Mouse (Mus musculus) frontal cortex, postnatal 25 days (tissue): Measurements from ENCODE around the gene Cybrd1.
A peak's percentile ranks its signal among the peaks of the same experiment; 100 is the strongest.

ENCODE experiments used
- DNase-seq, 2 experiments: peaks; one replicate each; pipeline ENCODE4 v3.0.0; 2022; ENCODE audit warnings: low spot score in 2 of 2

Gene Cybrd1

DNA sequence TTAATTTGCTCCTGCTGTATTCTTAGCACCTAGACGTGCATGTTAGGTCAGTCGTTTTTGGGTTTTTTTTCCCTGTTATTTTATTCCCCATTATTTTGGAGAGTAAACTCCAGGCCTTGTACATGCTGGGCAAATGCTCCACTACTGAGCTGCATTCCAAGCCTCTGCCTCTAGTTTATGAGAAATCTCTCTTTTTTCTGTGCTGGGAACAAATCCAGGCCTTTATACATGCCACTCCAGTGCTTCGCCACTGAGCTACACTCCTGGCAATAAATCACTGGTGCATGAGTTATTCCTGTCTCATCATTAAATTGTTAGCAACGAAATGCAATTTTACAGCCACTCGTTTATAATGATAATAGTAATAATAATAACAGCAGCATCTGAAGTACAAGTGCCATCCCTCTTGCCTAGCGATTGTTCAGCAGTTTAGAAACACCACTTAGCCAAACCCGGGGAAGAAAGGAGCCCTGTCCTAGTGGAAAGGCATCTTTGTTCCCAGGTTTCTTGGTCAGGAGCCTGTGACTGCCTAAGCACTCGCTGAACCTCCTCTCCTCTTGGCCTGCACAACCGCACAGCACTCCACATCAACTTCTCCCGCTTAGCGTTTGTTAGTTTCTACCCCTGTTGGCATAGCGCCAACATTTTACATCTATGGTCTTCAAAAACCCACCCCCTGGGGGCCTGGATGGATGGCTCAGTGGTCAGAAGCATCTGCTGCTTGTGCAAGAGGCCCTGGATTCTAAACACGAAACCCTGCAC is 4.7 kb downstream of the Cybrd1 start:
- DNase-seq, result no peak

DNA sequence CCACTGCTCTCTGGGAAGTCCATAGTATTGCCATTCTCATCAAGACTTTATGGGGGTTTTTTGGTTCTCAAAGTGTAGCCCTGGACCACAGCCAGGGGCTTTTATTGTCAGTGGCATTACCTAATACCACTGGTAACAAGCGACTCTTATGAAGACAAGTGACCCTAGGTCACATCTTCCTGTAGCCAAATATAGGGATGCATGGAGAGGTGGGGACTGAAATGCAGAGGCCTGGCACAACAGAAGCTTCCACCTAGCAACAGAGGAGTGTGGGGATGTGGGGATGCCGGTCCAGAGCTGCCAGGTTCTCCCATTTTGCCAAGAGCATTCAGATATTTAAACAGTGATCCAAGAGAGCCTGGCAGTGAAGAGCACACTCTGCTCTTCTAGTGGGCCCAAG is 5.9 kb downstream of the Cybrd1 start:
- no peak for DNase-seq

DNA sequence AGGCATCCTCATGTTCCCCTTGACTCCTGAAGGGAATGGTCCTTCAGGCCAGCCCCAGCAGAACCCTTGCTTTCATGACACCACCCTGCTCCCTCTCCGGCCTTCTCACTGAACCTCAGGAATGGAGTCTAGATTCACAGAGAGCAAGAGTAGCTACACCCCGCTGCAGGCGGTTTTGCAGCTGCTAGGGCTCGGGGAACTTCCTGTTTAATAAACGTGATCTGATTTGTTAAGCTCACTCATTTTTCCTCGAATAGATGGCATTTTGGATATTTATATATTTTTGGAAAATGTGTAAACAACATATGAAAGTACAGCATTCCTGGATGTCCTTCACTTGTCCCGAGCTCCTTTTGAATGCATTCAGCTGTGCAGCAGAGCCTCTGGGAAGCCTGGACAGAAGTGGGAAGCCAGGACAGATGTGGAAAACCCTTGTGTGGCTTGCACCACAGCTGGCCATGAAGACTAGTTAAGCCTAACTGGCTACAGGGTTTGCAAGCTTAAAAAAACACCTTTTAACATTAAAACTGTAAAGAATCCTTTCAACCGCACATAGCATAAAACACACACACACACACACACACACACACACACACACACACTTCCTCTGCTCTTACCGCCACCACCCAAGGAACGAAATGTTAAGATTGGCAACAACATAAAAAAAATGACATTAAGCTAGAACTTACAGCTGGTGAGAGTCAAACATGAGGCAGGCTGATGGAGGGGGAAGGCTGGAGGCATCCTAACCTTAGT is 10.2 kb downstream of the Cybrd1 start:
- DNase-seq, result no peak

DNA sequence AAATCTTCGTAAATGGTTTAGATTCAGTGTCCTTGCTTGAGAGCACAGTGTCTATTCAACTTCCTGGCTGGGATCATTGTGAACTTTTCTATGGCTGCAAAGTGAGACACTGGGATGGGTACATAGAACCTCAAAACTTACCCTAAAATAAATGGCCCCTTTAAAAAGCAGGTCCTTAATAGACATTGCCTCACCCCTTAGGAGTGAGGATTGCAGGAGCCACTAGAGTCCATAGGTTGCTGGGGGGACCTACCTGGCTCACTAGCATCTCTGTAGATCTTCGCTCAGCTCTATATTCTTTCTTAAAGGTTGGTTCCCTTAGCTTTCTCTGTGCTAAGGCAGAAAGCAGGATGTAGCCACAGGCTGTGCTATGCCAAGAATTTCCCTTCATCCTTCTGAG is 12.6 kb downstream of the Cybrd1 start:
- no peak for DNase-seq

DNA sequence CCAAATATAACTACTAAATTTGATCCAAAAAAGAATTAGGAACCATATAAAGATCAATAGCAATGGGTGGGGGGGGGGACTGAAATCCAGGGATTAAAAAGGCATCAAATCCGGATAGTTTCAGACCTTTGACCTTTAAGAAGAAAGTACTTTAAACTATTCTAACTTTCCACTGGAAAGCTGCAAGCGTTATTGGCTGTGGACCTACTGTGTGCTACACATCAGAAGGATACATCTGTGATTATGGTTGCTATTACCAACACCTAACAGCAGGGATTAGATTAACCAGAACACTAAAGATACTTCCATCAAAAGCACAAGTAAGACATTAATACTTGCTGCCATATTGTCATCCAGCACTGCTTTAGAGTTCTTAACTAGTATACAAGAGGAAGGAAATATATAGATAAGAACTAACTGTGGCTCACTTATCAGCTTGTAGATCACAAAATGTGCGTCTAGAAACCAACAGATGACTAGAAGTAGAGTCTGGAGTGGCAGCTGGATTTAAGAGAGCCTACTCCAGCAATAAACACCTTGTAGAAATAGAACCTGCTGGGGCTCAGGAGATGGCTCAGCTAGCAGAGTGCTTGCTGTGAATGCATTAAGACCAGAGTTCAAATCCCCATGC is 14.3 kb downstream of the Cybrd1 start:
- no peak for DNase-seq

DNA sequence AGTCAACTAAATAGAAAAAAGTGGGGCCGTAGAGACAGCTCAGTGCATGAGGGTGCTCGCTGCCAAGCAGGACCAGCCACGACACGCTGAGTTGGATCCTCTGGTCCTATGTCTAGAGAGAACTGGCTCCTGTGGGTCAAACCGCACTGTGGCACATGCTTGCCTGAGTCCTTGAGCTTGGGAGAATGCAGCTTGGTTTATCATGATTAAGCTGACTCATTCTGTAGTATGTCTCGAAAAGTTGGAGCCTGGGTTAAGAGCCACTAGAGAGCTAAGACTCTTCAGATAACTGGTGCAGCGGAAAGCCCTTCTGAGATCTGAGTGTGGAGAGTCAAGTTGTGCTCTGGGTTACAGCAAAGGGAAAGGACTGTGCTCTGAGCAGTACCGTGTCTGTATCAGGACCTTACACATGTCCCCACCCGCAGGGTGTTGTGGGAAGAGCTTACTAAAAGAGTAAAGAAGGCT is 16.4 kb downstream of the Cybrd1 start:
- no peak for DNase-seq

DNA sequence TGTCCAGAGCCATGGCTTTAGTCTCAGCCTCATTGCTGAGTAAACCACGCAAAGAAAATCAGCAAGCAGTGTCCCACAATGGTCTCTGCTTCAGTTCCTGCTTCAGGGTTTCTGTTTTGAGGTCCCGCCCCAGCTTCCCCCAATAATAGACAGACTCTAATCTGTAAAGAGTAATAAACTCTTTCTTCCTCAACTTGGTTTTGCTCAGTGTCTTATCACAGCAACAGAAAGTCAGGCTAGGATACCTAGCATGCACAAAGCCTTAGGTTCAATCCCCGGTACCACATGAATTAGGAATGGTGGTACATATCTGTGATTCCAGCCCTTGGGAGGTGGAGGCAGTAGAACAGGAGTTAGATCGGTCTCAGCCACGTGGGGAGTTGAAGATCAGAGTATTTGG is 17.1 kb downstream of the Cybrd1 start:
- no peak for DNase-seq

DNA sequence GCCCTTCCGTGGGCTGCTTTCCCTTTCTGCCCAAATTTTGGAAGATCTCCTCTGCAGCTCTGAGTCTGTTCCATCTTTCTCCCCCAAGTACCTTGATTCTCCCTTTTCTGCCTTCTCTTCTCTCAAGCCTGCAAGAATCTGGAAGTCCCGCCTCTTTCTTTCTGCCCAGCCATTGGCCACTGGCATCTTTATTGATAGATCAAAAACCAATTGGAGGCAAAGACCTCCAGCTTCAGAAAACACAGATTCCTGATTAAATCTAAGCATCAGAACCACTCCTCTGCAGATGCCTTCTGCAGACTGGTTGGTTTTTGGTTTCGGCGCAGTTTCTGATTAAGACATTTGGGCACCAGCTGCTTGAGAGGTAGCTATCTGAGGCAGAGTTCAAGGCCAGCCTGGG is 22.9 kb downstream of the Cybrd1 start:
- DNase-seq, result no peak

DNA sequence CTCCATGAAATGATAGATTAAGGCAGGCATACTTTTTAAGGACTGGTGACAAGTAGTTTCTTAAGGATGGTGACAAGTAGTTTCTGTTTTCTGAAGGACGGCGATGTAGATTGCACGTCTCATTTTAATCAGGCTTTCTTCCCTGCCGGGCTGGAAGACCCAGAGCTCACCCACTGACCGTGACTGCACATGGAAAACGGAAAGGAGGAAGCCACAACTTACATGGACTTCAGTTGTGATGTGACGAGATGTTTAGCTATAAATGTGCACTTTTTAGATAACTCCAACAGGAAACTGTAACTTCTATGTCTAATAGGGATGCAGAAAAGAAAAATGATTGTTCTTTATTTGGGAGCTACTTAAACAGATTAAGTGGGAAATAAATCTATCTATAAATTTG is 24.7 kb downstream of the Cybrd1 start:
- no peak for DNase-seq

DNA sequence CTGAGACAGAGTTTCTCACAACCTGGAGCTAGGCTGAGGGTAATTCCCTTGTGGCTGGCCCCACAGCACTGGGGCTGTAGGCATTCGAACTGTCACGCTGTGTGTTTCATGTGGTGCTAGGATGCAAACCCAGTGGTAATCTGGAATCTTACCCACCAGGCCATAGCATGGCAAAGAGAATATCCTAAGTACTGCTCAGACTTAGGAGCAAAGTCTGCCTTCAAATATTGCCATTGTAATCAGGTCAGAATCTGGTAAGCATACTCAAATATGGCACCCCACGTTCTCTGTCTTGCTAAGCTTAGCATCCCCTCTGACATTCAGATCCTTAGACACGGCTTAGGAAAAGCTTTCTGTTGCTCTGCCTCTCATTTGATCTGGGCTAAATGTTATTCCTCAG is 28.1 kb downstream of the Cybrd1 start:
- no peak for DNase-seq

DNA sequence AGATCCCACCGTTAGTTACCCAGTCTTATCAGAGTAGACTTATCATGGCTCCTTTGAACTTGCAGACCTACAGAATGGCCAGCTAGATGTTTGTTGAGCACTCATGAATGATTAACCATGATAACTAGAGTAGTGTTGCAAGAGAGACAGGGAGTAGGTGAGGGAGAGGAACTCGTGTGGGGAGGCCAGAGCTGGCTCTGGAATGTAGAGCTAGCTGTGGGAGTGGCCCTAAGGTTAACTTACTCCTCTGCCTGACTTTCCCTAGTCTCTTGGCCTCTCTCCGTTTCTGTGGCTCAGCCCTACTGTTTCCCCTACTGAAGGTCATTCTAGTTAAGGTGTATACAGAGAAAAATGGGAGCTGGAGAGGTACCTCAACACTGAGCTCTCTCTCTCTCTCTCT is 28.5 kb downstream of the Cybrd1 start:
- DNase-seq, result no peak

DNA sequence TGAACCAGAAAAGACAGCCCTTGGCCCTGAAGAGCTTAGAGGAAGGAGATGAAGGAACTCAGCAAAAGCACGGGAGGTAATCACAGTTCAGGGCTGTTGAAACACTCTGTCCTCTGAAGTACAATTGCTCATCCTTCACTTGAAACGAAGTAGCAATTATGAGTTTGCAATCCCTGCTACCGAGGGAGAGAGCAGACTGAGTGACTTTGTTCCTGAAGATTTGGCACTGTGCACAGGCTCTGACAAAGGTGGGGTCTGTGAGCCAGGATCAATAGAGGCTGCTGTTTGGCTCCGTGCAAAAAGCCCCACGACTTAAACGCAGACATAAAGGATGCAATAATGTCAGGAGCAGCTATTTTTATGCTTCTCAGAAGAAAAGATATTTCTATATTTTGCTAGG is 30.1 kb downstream of the Cybrd1 start:
- no peak for DNase-seq

DNA sequence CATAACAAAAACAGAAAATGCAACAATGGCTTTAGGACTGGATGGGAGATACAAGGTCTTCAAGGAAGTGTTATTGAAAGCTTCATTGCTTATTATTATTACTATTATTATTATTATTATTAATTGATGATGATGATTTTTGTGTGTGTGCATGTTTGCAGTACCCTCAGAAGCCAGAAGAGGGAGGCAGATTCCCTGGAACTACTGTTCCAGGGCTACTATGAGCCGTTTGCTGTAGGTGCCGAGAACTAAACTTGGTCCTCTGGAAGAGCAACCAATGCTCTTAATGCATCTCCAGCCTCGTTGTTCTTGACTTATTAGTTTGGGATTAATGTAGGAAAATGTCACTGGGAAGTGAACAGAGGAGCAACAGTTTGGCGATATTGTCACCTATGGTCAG is 34.4 kb downstream of the Cybrd1 start:
- no peak for DNase-seq

DNA sequence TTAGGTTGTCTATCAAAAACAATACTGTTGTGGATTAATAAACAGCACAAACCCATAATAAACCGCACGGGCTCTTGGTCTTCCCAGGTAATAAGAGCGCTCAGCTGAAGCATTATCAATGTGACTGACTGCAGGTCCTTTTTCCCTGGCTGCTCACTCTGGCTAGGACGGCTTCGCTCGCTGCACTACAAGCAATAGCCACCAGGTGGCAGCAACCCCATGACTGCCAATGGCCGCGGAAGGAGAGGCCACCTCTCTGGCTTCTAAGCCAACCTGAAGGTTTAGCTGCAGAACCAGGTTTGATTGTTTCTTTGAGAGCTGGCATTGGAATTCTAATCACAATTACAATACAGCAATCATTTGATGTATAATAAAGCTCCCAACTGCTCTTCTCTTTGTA is 37.8 kb downstream of the Cybrd1 start:
- DNase-seq, result peak; percentile 45 to 64

DNA sequence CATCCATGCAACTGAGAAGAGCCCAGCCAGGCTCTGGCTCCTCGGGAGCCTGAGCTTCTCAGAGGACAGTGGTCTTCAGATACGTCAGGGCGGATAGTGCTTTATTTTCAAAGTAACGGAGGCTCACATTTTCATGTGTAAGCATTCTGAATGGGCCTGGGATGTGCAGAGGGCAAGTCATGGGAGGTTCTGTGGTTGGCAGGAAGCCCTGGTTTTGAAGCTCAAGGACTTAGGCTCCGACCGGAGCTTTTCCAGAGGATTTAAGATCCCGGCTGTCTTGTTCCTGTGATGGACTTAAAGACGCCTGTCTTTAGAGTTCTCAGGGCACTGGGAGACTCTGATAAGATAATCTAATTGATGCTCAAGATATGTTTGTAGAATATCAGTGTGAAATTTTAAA is 38.7 kb downstream of the Cybrd1 start:
- DNase-seq, result no peak

DNA sequence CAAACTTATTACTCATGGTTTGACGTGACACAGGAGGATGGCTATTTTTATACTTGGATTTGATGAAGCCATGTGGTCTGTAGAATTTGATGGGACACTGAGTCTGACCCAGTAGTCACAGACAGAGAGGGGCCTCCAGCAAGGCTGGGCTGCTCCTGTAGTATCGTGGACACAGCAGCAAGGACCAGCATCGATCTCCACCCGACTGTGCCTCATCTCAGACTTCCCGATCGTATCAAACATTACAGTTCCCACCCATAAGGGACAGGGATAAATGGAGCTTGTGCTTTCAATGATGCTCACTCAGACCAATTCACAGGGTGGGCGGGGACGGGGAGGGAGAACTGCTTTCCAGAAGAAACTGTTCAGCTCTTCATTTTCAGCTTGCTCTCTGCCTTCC is 40.2 kb downstream of the Cybrd1 start:
- no peak for DNase-seq

DNA sequence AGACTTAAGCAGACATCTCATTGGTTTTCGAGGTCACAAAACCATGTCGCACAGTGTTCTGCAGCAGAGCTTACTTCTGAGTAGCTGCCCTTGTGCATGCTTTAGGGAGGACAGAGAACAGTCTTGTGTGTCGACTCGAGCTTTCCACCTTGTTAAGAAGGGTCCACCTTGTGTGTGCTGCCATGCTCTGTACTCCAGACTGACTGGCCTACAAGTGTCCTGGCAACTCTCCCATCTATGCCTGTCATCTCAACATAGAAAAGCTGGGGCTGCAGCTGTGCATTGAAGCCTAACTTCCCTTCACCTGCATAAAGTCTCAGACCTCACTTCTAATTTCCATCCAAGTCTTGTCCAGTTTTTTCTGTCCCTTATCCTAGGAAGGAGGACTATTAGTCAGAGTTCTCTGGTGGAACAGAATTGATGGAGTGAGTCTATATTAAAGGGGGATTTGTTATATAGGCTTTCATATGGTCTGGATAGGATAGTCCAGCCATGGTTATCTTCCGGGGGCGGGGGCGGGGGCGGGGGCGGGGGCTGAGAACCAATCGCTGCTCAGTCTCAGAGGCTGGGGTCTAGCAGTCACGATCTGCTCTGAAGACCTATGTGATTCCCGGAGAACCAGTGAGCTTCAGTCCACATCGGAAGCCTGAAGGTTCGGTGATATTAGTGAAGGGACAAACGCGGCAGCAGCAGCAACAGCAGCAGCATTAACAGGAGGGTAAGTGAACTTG is 42.0 kb downstream of the Cybrd1 start:
- DNase-seq, result no peak

DNA sequence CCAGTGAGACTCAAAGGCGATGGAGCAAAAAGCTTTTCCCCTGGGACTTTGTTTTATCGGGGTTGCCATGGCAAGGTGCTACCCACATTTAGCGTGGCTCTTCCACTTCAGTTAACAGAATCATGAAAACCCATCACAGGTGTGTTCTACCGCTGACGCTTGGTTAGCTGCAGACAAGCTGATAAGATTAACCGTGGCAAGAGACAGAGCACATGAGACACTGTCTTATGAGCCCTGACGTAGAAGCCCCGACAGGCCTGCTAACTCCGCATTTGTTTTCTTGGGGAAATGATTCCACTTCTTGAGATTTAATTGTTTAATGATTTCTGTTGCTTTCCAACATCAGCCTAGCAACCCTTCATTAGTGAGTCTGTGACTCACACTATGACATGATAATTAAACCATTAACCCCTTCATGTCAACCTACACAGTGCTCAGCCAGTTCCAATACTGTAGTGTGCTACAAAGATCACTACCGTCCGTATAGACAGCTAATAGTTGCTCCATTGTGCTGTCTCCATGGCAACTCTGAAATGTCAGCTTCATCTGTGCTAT is 42.7 kb downstream of the Cybrd1 start:
- DNase-seq, result no peak

DNA sequence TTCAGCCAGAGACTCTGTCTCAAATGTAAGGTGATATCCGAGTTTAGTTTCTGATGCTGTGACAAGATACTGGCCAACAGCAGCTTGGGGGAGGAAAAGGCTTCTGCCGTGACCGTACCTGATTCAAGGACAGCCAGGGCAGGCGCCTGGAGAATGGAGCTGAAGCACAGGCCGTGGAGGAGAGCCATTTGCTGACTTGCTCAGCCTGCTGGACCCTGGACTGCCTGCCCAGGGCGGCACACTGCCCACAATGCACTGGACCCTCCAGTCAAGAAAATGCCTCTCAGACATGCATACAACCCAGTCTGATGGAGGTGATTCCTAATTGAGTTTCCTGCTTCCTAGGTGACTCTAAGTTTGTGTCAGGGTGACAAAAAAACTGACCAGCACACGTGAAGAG is 43.8 kb downstream of the Cybrd1 start:
- no peak for DNase-seq

DNA sequence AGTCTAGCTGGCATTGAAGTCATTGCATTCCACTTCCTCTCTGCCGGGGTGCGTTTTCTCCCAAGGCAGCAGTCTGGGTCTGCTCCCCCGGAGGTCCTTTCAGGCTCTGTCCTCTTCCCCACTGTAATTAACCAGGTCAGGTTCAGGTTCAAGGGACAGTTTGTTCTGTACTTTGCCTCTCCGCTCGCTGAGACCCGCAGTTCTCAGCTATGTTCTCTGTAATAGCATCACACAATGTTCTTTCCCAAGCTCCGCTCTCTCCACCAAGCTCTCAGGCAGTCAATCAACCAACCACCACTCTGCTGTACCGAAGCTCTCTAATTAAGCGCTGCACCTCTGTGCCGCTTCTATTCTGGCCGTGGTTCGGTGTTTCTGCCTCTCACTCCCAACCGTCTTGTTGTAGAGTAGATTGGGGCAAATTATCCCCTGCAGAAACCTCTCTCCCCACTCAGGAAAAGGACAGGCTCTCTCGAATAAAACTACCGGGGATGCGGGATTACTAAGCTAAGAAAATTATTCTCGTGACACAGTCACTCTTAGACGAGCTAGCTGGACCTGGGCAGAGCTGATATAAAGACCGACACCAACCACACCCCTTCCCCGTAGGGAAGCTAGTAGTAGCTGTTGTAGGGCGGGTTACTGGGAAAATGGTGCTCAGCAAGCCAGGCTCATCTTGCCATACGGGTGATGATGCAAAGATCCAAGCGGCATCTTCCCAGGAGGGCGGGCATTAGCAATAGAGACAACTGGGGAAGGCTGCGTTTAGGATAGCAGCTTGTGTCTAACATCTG is 45.3 kb downstream of the Cybrd1 start:
- DNase-seq, result no peak

DNA sequence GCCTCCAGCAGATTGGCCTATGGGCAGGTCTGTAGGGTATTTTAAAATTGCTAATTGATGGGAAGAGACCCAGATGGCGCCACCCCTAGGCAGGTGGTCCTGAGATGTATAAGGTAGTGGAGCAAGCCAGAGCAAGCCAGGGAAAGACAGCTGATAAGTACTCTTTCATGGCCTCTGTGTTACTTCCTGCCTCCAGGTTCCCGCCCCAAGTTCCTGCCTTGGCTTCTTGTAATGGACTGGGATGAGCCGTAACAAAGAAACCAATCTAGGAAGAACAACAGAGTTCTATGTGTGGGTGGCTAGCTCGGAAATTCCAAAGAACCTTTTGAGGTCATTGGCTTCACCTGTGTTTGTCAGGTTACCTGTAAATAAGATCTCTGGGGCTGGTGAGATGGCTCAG is 49.5 kb downstream of the Cybrd1 start:
- DNase-seq, result no peak
